In the genomic region with DNA sequence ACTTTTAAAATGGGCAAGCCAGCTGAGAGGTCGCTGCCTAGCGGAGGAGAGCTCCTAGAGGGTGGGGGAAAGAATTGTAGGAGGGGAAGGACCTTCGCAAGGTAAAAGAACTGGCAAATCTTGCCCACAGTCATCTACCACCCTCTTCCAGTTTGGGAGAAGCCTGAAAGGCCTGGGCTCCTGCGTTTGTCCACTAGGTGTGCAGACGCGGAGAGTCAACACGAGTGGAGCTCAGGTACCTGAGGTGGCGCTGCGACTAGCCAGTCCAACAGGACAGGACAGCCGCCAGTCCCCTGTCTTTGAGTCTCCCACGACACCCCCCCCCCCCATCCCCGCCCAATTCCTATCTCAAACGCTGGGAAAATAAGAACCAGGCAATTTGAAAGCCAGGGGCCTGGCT, we compare ENCODE assay signal across 8 mouse cellular contexts. TPM values are rescaled to one million over a fixed set of nuclear protein-coding genes. Genes with fewer than 3 reads are reported as not detected.
DNase-seq lines count a peak whose midpoint lies in the region; ATAC-seq and TF ChIP-seq lines count a peak whose summit lies in the region.

No protein-coding gene starts in this region.

- peak overlapping the region; percentile 78; the same call in 1 of the 2 replicates for H3K4me3 ChIP-seq in hindbrain, embryonic 12.5 days
- H3K4me3 ChIP-seq in lung, embryonic 14.5 days (ENCODE audit: low read depth, low read length) = peak overlapping the region; percentile 59
- H3K4me3 ChIP-seq in stomach, postnatal 0 days (ENCODE audit: low read depth, low read length) = peak overlapping the region; percentile 50

- peaks cover 30% of the 10 kb centered on the region for H3K4me1 ChIP-seq in hindbrain, embryonic 12.5 days
- no peaks in the 10 kb centered on the region for H3K4me1 ChIP-seq in lung, embryonic 14.5 days (ENCODE audit: insufficient read depth)
- no peaks in the 10 kb centered on the region for H3K4me1 ChIP-seq in stomach, postnatal 0 days (replicated peaks; ENCODE audit: control insufficient read depth, insufficient read depth)

- peak; percentile 62 for TF ChIP-seq CTCF in lung, embryonic 14.5 days (IDR thresholded peaks at IDR 0.05; ENCODE audit: low read depth)
- TF ChIP-seq CTCF in stomach, postnatal 0 days (IDR thresholded peaks at IDR 0.05; ENCODE audit: low read depth) = peak; percentile 55

- no peaks in the 10 kb centered on the region for H3K9me3 ChIP-seq in hindbrain, embryonic 12.5 days (replicated peaks)
- H3K9me3 ChIP-seq in lung, embryonic 14.5 days (ENCODE audit: low read depth, low read length) = no peaks in the 10 kb centered on the region
- no peaks in the 10 kb centered on the region for H3K9me3 ChIP-seq in stomach, postnatal 0 days (ENCODE audit: control insufficient read depth, low read length)

- peak; percentile 42 for DNase-seq in left cerebral cortex, postnatal 4 days
- no peak for DNase-seq in left cerebral cortex, adult 11 months (ENCODE audit: low spot score)
- DNase-seq in lung, embryonic 14.5 days = peak; percentile 53
- peak; percentile 50 for DNase-seq in stomach, postnatal 0 days (ENCODE audit: low spot score)
- no peak for DNase-seq in spleen, adult 12 weeks (ENCODE audit: low spot score)
- no peak for DNase-seq in adrenal gland, adult (ENCODE audit: inconsistent age in 2 of 2, low spot score in 1 of 2)
- DNase-seq in urinary bladder, adult 18-20 months (ENCODE audit: low spot score in 2 of 2) = no peak

- H3K27me3 ChIP-seq in hindbrain, embryonic 12.5 days = peaks cover 68% of the 10 kb centered on the region
- H3K27me3 ChIP-seq in lung, embryonic 14.5 days (ENCODE audit: insufficient read depth, low read length) = peaks cover 95% of the 10 kb centered on the region
- peaks cover 44% of the 10 kb centered on the region for H3K27me3 ChIP-seq in stomach, postnatal 0 days (ENCODE audit: control insufficient read depth, insufficient read depth, low read length)

- 1% methylated on average over 13 of the region's 13 CpGs for WGBS in hindbrain, embryonic 12.5 days
- WGBS in lung, embryonic 14.5 days = under 1% methylated on average over 13 of the region's 13 CpGs
- WGBS in stomach, postnatal 0 days = 3% methylated on average over 13 of the region's 13 CpGs

- peak overlapping the region; percentile 67 for H3K4me2 ChIP-seq in hindbrain, embryonic 12.5 days (replicated peaks)
- H3K4me2 ChIP-seq in lung, embryonic 14.5 days = peak overlapping the region; percentile 62
- peak overlapping the region; percentile 55 for H3K4me2 ChIP-seq in stomach, postnatal 0 days (replicated peaks; ENCODE audit: low read depth)

- no peak for ATAC-seq in hindbrain, embryonic 12.5 days (ENCODE audit: low FRiP score)
- ATAC-seq in lung, embryonic 14.5 days (ENCODE audit: insufficient read depth) = peak; percentile 33
- ATAC-seq in stomach, postnatal 0 days (ENCODE audit: low FRiP score, low TSS enrichment) = peak; percentile 39; the same call in 1 of the 2 replicates

- no peak overlapping the region for H3K9ac ChIP-seq in hindbrain, embryonic 12.5 days
- H3K9ac ChIP-seq in lung, embryonic 14.5 days = no peak overlapping the region
- no peak overlapping the region for H3K9ac ChIP-seq in stomach, postnatal 0 days (ENCODE audit: low read length)

- H3K27ac ChIP-seq in hindbrain, embryonic 12.5 days = 0 out of 2 replicates have a peak overlapping the region, but pooled peaks have one; percentile 94
- peak overlapping the region; percentile 60 for H3K27ac ChIP-seq in lung, embryonic 14.5 days (ENCODE audit: low read depth)
- H3K27ac ChIP-seq in stomach, postnatal 0 days (replicated peaks) = no peak overlapping the region

- peaks cover under 1% of the 10 kb centered on the region; the same call in 1 of the 2 replicates for H3K36me3 ChIP-seq in hindbrain, embryonic 12.5 days
- H3K36me3 ChIP-seq in lung, embryonic 14.5 days (ENCODE audit: insufficient read depth) = peaks cover 8% of the 10 kb centered on the region; the same call in 1 of the 2 replicates
- no peaks in the 10 kb centered on the region for H3K36me3 ChIP-seq in stomach, postnatal 0 days (ENCODE audit: control insufficient read depth, insufficient read depth, low read length)

- intact Hi-C loops in left cerebral cortex, postnatal 4 days (cut with DNase I) = loop anchor here (2.0 to 5.0 kb wide), 2 partner anchors 333 to 668 kb away; no protein-coding TSS in a partner anchor

- no peak for TF ChIP-seq EP300 in stomach, postnatal 0 days (optimal IDR thresholded peaks at IDR 0.05)

RNA-seq across cellular contexts. Expression of a gene that starts 0.8 kb away (rescaled TPM):
- 1 to 10 TPM in 1 of 2 experiments, under 1 TPM in 1; 0.34 to 1.2 TPM for total RNA-seq in left cerebral cortex, postnatal 4 days (2021)
- 16.1 and 18.6 TPM in 2 replicates for polyA plus RNA-seq in hindbrain, embryonic 12.5 days (2016; fragmentation: Nextera tagmentation; extraction: Ambion mirVana)
- polyA plus RNA-seq in lung, embryonic 14.5 days (2014; fragmentation: Nextera tagmentation; extraction: Ambion mirVana) = 8.7 and 10.0 TPM in 2 replicates
- 0.76 and 0.84 TPM in 2 replicates for polyA plus RNA-seq in stomach, postnatal 0 days (2015; fragmentation: Nextera tagmentation; extraction: Ambion mirVana)

Comparison
In these comparisons a context has a peak if more than half of its experiments do, and no peak if none do; other contexts are left out.
1. DNase-seq: peak in left cerebral cortex, postnatal 4 days (single experiment), lung, embryonic 14.5 days (single experiment) and stomach, postnatal 0 days (single experiment); none in left cerebral cortex, adult 11 months (single experiment), spleen, adult 12 weeks (single experiment), adrenal gland, adult (0 of 2) and urinary bladder, adult 18-20 months (0 of 2).
2. Peak in every context shown above with its lines, with median percentiles within 50 percentile points of each other: H3K4me2 ChIP-seq and H3K4me3 ChIP-seq.